Mouse (Mus musculus): Measurements from ENCODE around the gene Tubb4b. TPM values are rescaled to one million over a fixed set of nuclear protein-coding genes. Genes with fewer than 3 reads are reported as not detected.

Tubb4b gene
- total RNA-seq, 2 experiments from 2014 or later: 327 to 623 TPM

GRCm38 (mm10) chr2:25175690-25176078 lies 48.8 kb downstream of the Tubb4b start:
- no peak for ATAC-seq (replicated peaks; ENCODE audit: poor library complexity, severe bottlenecking)

GRCm38 (mm10) chr2:25174866-25175689 lies 49.4 kb downstream of the Tubb4b start:
- no peak for ATAC-seq (replicated peaks; ENCODE audit: poor library complexity, severe bottlenecking)

GRCm38 (mm10) chr2:25173821-25174220 lies 50.7 kb downstream of the Tubb4b start:
- no peak for ATAC-seq (replicated peaks; ENCODE audit: poor library complexity, severe bottlenecking)

GRCm38 (mm10) chr2:25172629-25173028 lies 51.9 kb downstream of the Tubb4b start:
- ATAC-seq (replicated peaks; ENCODE audit: poor library complexity, severe bottlenecking): peak; percentile 65

Other genes starting within 250 kb of the Tubb4b start
Only the 30 nearest of the 33 such genes appear.
- 18.6 and 19.2 TPM in 2 replicates for gene Nsmf, start 170.3 kb downstream of the Tubb4b start, total RNA-seq (2014; fragmentation: Nextera tagmentation)
- 4.2 and 22.6 TPM in 2 replicates for gene Nsmf, start 170.3 kb downstream of the Tubb4b start, total RNA-seq (2017)
- gene Entpd8, start 144.4 kb downstream of the Tubb4b start, total RNA-seq (2014; fragmentation: Nextera tagmentation): not detected in 2 replicates
- gene Entpd8, start 144.4 kb downstream of the Tubb4b start, total RNA-seq (2017): not detected in 2 replicates
- gene Noxa1, start 129.6 kb downstream of the Tubb4b start, total RNA-seq (2014; fragmentation: Nextera tagmentation): 1.3 TPM in 1 of 2 replicates, not detected in the other
- not detected in 2 replicates for gene Noxa1, start 129.6 kb downstream of the Tubb4b start, total RNA-seq (2017)
- 0.62 TPM in 1 of 2 replicates, not detected in the other for gene Nrarp, start 43.9 kb downstream of the Tubb4b start, total RNA-seq (2014; fragmentation: Nextera tagmentation)
- 0.39 and 0.72 TPM in 2 replicates for gene Nrarp, start 43.9 kb downstream of the Tubb4b start, total RNA-seq (2017)
- gene Tor4a, start 27.8 kb downstream of the Tubb4b start, total RNA-seq (2014; fragmentation: Nextera tagmentation): 14.6 and 20.2 TPM in 2 replicates
- gene Tor4a, start 27.8 kb downstream of the Tubb4b start, total RNA-seq (2017): 14.7 and 16.4 TPM in 2 replicates
- 58.5 and 79.5 TPM in 2 replicates for gene Nelfb, start 13.2 kb downstream of the Tubb4b start, total RNA-seq (2014; fragmentation: Nextera tagmentation)
- 33.7 and 81.1 TPM in 2 replicates for gene Nelfb, start 13.2 kb downstream of the Tubb4b start, total RNA-seq (2017)
- gene Stpg3, start 10.1 kb downstream of the Tubb4b start, total RNA-seq (2014; fragmentation: Nextera tagmentation): not detected in 2 replicates
- gene Stpg3, start 10.1 kb downstream of the Tubb4b start, total RNA-seq (2017): not detected in 2 replicates
- not detected in 2 replicates for gene Fam166a, start 6.0 kb downstream of the Tubb4b start, total RNA-seq (2014; fragmentation: Nextera tagmentation)
- not detected in 2 replicates for gene Fam166a, start 6.0 kb downstream of the Tubb4b start, total RNA-seq (2017)
- gene Slc34a3, start 9.7 kb upstream of the Tubb4b start, total RNA-seq (2014; fragmentation: Nextera tagmentation): not detected in 2 replicates
- not detected in 2 replicates for gene Slc34a3, start 9.7 kb upstream of the Tubb4b start, total RNA-seq (2017)
- gene Rnf224, start 12.1 kb upstream of the Tubb4b start, total RNA-seq (2014; fragmentation: Nextera tagmentation): not detected in 2 replicates
- not detected in 2 replicates for gene Rnf224, start 12.1 kb upstream of the Tubb4b start, total RNA-seq (2017)
- 0.58 TPM in 1 of 2 replicates, not detected in the other for gene Rnf208, start 17.6 kb upstream of the Tubb4b start, total RNA-seq (2014; fragmentation: Nextera tagmentation)
- gene Rnf208, start 17.6 kb upstream of the Tubb4b start, total RNA-seq (2017): not detected in 2 replicates
- not detected in 2 replicates for gene Cysrt1, start 17.8 kb upstream of the Tubb4b start, total RNA-seq (2014; fragmentation: Nextera tagmentation)
- not detected in 2 replicates for gene Cysrt1, start 17.8 kb upstream of the Tubb4b start, total RNA-seq (2017)
- gene AL732309.1, start 22.2 kb upstream of the Tubb4b start, total RNA-seq (2014; fragmentation: Nextera tagmentation): 5.2 and 16.1 TPM in 2 replicates
- gene AL732309.1, start 22.2 kb upstream of the Tubb4b start, total RNA-seq (2017): 5.6 and 7.4 TPM in 2 replicates
- 6.7 and 17.4 TPM in 2 replicates for gene Tmem203, start 30.7 kb upstream of the Tubb4b start, total RNA-seq (2014; fragmentation: Nextera tagmentation)
- 6.1 and 11.2 TPM in 2 replicates for gene Tmem203, start 30.7 kb upstream of the Tubb4b start, total RNA-seq (2017)
- gene Tprn, start 37.9 kb upstream of the Tubb4b start, total RNA-seq (2014; fragmentation: Nextera tagmentation): 15.0 and 17.2 TPM in 2 replicates
- gene Tprn, start 37.9 kb upstream of the Tubb4b start, total RNA-seq (2017): 7.1 and 8.7 TPM in 2 replicates
- gene Ssna1, start 47.7 kb upstream of the Tubb4b start, total RNA-seq (2014; fragmentation: Nextera tagmentation): 120 TPM in 2 replicates
- gene Ssna1, start 47.7 kb upstream of the Tubb4b start, total RNA-seq (2017): 52.7 and 84.1 TPM in 2 replicates
- 34.7 and 46.0 TPM in 2 replicates for gene Anapc2, start 47.8 kb upstream of the Tubb4b start, total RNA-seq (2014; fragmentation: Nextera tagmentation)
- 17.8 and 35.7 TPM in 2 replicates for gene Anapc2, start 47.8 kb upstream of the Tubb4b start, total RNA-seq (2017)
- gene Tmem210, start 63.4 kb upstream of the Tubb4b start, total RNA-seq (2014; fragmentation: Nextera tagmentation): not detected in 2 replicates
- not detected in 2 replicates for gene Tmem210, start 63.4 kb upstream of the Tubb4b start, total RNA-seq (2017)
- not detected in 2 replicates for gene Lrrc26, start 65.2 kb upstream of the Tubb4b start, total RNA-seq (2014; fragmentation: Nextera tagmentation)
- not detected in 2 replicates for gene Lrrc26, start 65.2 kb upstream of the Tubb4b start, total RNA-seq (2017)
- gene Grin1, start 94.5 kb upstream of the Tubb4b start, total RNA-seq (2014; fragmentation: Nextera tagmentation): not detected in 2 replicates
- gene Grin1, start 94.5 kb upstream of the Tubb4b start, total RNA-seq (2017): not detected in 2 replicates
- 36.5 and 37.2 TPM in 2 replicates for gene Man1b1, start 107.6 kb upstream of the Tubb4b start, total RNA-seq (2014; fragmentation: Nextera tagmentation)
- gene Man1b1, start 107.6 kb upstream of the Tubb4b start, total RNA-seq (2017): 34.1 and 38.6 TPM in 2 replicates
- gene Dpp7, start 131.7 kb upstream of the Tubb4b start, total RNA-seq (2014; fragmentation: Nextera tagmentation): 15.2 and 34.8 TPM in 2 replicates
- gene Dpp7, start 131.7 kb upstream of the Tubb4b start, total RNA-seq (2017): 11.9 and 16.9 TPM in 2 replicates
- gene Uap1l1, start 141.0 kb upstream of the Tubb4b start, total RNA-seq (2014; fragmentation: Nextera tagmentation): 55.6 and 58.1 TPM in 2 replicates
- gene Uap1l1, start 141.0 kb upstream of the Tubb4b start, total RNA-seq (2017): 13.8 and 18.4 TPM in 2 replicates
- gene Sapcd2, start 147.6 kb upstream of the Tubb4b start, total RNA-seq (2014; fragmentation: Nextera tagmentation): 4.5 and 17.1 TPM in 2 replicates
- gene Sapcd2, start 147.6 kb upstream of the Tubb4b start, total RNA-seq (2017): 7.8 and 17.3 TPM in 2 replicates
- gene Entpd2, start 171.2 kb upstream of the Tubb4b start, total RNA-seq (2014; fragmentation: Nextera tagmentation): not detected in 2 replicates
- gene Entpd2, start 171.2 kb upstream of the Tubb4b start, total RNA-seq (2017): not detected in 2 replicates
- gene Npdc1, start 174.6 kb upstream of the Tubb4b start, total RNA-seq (2014; fragmentation: Nextera tagmentation): not detected in 2 replicates
- gene Npdc1, start 174.6 kb upstream of the Tubb4b start, total RNA-seq (2017): not detected in 2 replicates
- 34.5 and 38.8 TPM in 2 replicates for gene Fut7, start 198.6 kb upstream of the Tubb4b start, total RNA-seq (2014; fragmentation: Nextera tagmentation)
- gene Fut7, start 198.6 kb upstream of the Tubb4b start, total RNA-seq (2017): 24.8 and 27.3 TPM in 2 replicates
- gene Abca2, start 204.0 kb upstream of the Tubb4b start, total RNA-seq (2014; fragmentation: Nextera tagmentation): 54.8 and 56.4 TPM in 2 replicates
- 21.0 and 23.1 TPM in 2 replicates for gene Abca2, start 204.0 kb upstream of the Tubb4b start, total RNA-seq (2017)
- not detected in 2 replicates for gene Clic3, start 232.1 kb upstream of the Tubb4b start, total RNA-seq (2014; fragmentation: Nextera tagmentation)
- gene Clic3, start 232.1 kb upstream of the Tubb4b start, total RNA-seq (2017): 1.4 TPM in 1 of 2 replicates, not detected in the other
- 29.1 and 39.4 TPM in 2 replicates for gene Paxx, start 236.4 kb upstream of the Tubb4b start, total RNA-seq (2014; fragmentation: Nextera tagmentation)
- gene Paxx, start 236.4 kb upstream of the Tubb4b start, total RNA-seq (2017): 20.2 and 32.5 TPM in 2 replicates